Mouse (Mus musculus) regulatory T cell (primary cell): ENCODE data around the gene 4930579F01Rik.

Experiments
- in situ Hi-C: fragments of 300-600 bp; cut with MboI, MseI; formaldehyde crosslinking; loops from one replicate; pipeline ENCODE4 v1.15.1; 2025; ENCODE audit warnings: high pct_unique_total_duplicates

Gene 4930579F01Rik

DNA sequence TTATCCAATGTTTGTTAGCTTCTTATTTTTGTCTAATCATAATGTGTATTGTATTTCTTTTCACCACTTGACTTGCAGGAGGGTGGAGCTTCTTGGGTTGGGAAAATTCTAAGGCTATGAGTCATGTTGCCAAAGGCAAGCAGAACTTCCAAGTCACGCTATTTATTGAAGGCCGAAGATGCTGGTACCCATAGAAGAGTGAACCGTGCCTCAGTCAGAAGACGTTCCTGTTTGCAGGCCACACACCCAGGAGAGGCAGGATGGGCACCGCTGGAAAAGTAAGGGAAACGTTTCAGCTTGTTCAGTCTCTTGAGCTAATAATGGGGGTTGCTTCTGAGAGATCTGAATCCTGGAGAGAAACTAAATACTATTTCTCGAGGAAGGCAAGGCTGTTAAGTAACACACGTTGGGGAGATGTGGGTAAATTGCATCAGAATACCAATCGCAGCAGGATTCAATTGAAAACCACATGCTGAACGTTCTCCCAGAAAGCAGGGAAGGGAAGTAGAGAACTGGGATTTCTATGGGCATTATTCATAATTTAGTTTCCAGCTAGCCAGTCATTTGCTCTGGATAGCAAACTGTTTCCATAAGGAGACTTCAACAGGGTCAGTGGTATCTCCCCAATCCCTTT, 24.1 kb upstream of the 4930579F01Rik start, which contains the start of gene Adh7:
Gene Adh7, plus strand, starts transcription at position 130 of the 634 bp plus-strand sequence.
- in situ Hi-C loops: no loop called here

DNA sequence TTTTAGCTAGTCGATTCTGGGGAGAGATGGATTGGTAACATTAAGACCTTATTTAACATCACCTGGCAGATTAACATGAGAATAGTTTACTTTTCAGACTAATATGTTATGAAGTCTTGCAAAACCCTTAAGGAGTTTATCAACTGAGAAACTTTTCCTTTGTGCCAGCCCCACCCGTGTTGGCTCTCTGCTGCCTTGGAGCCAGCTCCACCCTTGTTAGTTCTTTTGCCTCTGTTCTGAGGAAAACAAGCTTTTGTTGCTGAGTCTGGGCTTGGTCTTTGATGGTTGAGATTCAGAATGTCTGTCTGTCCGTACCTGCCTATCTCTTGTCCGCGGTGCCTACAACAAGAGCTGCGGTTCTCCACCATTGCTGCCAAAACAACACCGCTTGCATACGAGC, 22.5 kb upstream of the 4930579F01Rik start:
- in situ Hi-C loops: no loop called here

DNA sequence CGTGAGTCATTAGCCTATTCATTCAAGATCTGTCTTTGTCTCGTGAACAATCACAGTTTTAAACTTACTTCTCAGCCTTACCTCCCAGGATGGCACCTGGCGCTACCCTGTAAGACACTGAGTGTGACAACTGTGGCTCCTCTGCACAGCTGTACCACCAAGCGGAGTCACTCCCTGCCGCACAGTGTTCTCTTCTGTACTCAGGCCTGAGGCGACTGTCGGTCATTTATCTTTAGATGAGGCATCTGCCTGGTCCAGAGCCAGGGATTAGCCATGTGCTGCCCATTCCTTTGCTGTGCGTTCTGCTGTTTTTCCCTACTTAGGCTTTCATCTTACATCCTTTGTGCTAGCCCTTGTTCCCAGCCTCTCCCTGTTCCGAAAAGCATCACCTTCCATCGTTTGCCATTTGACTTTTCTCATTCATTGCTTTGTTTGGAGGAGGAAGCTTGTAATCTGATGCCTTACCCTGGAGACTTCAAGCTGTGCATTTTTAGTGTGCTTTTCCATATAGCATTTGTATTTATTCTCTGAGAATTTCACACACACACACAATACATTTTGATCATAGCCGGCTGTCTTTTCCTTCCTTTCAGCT, 21.9 kb upstream of the 4930579F01Rik start:
- in situ Hi-C loops: no loop called here

DNA sequence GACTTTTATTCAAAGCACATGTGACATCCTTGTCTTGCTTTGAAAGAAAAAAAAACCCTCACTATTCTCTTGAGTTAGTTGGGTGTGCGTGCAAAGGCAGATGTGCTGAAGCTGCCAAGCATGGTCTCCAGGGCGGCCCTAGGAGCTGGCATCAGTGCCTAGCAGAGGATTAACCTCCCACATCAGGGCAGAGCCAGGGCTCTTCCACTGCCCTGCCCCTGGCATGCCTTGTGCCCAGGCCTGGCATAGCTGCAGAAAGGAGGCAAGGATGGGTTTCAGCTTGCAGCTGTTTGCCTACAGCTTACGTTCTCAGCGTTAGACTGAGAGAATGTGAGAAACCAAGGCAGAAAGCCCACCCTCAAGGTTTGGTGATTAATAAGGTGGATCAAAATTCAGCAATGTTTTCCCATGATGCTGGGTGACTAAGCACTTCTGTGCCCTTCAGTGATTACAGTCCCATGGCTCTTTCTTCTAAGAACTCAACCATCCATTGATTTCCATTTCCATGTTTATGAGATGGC, 18.9 kb upstream of the 4930579F01Rik start:
- in situ Hi-C loops: no loop called here

DNA sequence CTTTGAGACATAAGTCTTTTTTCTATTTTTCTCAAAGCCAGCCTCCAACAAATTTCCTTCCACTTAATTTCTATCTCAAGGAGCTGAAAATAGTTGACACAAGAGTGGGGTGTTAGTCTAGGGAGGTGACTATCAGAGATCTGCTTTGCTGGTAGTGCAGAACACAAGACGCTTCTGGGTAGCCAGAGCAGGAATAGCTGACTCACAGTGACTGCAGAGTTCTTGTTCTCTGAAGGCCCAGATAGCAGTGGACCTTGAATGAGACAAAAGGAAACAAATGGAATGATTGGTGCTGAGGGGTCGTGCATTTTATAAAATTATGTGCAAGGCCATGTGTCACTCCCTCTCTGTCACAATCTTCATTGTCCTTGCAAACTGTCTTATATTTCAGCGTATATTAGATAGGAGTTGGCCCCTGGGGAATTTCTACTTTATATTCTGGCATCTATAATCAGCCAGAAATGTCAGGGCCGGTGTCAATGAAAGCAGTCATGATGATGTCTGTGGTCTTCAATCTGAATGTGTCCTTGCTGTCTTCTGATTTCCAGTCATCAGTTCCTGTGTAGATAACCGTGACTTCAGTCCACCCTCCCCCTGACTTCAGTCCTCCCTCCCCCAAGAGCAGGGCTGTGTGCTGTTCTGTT, 16.9 kb upstream of the 4930579F01Rik start:
- in situ Hi-C loops: no loop called here

DNA sequence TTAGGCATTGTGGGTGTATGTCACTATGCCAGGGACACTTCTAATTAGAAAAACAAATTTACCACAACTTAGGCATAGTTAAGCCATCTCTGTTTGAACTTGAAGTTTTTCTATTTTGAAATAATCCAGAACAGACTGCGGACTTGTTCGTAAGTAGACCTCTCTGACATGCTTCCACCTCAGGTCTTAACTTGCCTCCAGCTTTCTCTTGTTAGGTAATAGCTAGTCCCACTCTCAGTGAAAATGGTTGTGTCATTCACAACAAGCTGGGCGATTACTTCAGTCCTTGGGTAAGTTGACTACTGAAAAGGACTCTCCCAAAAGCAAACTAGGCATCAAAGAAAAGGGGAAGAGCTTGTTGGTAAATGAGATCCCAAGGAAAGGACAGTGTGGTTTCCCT, 15.2 kb upstream of the 4930579F01Rik start:
- in situ Hi-C loops: no loop called here

DNA sequence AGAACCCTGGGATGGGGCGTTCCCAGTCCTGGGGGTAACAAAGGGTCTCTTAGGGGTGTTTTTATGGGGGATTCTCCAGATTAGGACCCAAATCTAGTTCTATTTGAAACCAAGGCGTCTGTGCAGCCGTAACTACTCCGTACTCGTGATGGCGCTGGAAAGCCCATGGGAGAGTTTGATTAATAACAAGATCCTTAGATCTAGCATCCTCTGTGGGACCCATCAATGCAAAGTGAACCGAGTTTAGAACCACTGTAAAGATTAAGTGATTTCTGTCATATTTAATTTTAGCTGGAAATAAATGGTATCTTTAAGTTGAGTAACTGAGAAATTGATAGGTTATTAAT, 5.1 kb upstream of the 4930579F01Rik start:
- in situ Hi-C loops: no loop called here

DNA sequence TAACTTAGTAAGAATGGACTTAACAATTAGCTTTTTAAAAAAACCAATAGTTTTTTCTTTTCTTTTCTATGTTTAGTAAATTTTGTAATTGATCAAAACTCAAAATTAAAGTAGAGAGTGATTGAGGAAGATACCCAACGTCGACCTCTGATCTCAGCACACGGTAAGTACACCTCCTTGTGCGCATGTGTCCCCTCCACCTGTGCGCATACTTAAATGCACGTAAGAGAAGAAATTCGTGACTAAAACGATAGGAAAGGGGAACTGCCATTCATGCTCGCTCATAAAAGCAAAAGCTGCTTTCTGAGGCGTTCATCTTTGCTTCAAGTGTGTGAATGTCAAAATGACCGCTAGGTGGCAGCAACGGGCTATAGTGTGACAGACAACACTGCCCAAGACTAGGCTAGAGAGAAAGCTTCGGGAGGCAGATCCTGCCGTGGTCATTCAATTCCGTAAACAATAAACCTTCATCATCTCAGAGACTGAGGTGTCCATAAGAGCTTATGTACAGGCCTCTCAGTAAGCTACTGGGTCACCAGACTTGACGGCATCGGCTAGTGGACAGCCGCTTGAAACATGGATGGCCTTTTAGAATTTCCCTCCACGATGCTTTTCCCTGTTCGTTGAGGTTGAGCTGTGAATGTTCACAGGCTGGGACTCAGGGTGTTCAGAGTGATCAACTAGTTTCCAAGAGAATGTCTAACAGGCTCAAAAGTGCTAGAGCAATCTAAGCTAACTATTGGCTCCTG, 4.5 kb upstream of the 4930579F01Rik start:
- in situ Hi-C loops: no loop called here

DNA sequence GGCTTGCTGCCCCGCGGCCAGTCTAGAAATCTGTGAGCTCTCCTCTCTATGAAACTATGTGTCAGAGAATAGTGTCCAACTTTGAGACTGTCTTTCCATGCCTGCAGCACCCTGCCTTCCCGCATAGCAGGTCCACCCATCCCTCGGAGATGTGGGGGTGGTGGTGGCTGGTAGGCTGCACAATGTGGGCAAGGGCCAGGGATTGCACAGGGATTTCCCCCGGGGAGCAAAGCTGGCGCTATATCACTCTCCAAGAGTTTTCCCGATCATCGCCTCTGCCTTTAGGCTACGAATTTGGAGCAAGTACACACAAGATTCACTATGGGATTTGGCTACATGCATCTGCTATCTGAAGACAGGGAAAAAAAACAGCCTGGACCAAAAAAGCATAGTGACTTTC, 3.9 kb upstream of the 4930579F01Rik start:
- in situ Hi-C loops: no loop called here

DNA sequence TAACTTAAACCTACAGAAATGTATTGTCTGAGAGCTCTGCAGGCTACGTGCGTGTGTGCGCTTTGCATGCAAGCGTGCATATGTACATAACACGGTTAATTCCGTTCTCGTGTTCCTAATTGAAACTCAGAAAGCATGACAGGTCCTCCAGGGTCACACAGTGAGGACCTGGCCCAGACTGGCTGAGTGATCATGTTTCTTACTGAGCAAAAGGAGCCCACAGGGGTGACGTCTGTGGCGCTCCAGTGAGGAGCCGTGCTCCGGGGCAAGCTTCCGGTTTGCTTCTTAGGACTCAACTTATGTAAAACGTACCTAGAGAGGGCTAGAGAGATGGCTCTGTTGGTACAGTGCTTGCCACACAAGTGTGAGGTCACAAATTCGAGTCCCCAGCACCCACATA, 3.5 kb upstream of the 4930579F01Rik start:
- in situ Hi-C loops: no loop called here

DNA sequence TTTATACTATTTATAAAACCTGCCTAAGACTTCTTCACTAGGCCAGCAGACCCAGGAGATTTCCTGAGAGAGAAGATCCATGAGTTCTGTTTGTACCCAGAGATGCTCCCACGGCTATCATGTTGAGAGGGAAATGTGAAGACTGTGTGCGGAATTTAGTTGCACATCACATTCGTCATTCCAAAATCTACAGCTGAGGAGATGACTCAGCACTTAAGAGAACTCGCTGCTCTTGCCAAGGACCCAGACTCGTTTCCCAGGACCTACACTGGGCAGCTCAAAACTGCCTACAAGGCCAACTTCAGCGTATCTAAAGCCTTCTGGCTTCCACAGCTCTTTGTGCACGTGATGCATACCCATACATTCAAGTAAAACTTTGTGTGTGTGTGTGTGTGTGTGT, 1.4 kb downstream of the 4930579F01Rik start:
- in situ Hi-C loops: no loop called here

DNA sequence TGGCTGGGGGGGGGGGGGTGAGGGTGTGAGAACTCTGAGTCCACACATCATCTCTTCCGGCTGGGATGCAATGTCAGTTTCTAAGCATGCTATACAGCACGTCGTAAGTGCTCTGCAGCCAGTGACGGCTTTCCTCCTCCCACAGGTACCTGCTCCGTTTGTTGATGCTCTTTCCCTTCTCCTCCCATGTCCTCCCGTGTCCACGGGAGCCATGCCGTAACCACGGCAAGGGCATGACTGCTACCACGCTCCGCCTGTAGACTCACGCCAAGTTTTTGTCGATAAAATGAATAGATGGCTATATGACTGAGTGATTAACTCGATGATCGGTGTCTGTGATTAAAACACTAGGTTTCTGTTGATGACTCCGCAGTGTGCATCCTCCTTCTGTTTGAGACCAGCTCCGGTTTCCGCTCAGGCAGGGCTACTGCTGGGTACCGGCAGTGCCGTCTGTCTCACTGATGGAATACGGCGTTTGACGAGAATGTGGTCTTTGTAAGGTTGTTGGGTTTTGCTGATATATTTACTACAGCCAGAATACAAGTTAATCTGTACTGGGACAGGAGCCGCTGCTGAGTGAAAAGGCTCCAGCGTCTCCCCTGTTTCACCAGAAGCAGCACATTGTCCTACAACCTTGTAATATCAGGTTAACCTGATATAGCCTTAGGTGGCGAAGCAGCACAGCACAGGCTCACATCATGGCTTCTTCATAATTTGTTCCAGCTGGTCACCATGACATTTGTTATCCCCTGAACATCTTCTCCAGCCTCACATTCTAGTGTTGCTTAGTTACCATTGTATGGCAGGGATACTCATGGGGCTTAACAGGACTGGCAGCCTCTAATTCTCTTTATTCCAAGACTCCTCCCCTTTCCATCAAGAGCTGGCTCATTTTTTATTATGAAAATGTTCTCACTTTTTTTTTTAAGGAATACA, 7.4 kb downstream of the 4930579F01Rik start:
- in situ Hi-C loops: no loop called here

DNA sequence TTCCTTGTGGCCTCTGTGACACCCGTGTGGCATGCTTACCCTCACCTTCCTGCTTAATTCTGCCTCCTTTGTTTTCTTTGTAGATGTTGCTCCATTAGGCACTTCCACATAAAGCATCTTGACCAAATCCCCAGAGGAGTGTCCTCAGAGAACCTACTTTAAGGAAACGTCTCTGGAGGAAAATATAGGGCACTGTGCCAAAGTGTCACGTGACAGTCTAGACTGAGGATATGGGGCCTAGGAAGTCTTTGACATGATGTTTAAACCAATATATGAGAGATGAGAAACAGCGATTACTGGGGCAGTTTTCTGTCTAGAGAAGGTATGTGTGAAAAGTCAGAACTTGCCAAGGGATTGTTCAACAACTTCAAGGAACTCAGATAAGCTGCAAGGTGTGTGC, 8.3 kb downstream of the 4930579F01Rik start:
- in situ Hi-C loops: no loop called here

DNA sequence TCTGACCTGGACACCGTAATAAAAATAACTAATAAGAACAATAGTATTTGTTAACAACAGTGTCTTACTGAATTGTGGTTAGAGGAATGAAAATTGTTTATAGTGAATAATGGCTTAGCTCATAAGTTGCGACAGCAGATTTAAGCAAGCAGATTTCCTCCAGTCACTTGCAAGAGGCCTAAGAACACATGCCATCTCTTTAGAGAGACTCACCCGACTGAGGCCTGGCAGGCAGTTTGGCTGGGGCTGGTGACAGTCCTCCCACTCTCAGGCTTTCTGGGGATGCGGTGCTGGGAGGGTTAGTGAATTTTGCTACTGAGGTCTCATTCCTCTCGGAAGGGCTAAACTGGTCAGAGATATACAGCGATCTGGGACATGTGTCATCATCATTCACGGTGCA, 10.3 kb downstream of the 4930579F01Rik start:
- in situ Hi-C loops: no loop called here

DNA sequence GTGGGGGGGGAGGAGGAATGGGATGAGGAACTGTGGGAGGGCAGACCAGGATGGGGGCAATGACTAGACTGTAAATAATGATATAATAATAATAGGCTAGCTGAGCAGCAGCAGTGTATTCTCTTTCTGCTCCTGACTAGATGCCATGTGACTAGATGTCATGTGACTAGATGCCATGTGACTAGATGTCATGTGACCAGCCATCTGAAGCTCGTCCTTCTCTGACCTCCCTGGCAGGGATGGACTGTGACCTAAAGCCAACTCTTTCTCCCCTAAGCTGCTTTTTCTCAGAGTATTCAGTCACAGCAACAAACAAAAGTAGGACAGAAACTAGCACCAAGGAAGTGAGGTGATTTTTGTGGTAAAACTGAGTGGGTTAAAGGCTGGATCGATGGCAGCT, 11.6 kb downstream of the 4930579F01Rik start:
- in situ Hi-C loops: no loop called here

DNA sequence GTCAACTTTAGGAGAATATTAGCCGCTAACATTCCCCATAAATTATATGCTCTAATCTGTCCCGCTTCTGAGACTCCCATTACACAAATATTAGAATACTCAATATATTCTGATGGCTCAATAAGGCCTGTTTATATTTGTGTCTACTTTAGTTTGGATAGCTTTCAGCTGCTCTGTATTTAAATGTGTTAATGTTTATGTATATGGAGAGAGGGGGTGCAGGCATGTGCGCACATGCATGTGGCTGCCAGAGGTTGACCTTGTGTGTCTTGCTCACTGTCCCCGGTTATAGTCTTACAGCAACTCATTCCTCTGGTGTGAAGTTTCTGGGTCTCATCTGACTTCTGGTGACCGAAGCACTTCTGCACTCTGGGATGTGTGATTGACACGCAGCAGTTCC, 18.1 kb downstream of the 4930579F01Rik start:
- in situ Hi-C loops: no loop called here

DNA sequence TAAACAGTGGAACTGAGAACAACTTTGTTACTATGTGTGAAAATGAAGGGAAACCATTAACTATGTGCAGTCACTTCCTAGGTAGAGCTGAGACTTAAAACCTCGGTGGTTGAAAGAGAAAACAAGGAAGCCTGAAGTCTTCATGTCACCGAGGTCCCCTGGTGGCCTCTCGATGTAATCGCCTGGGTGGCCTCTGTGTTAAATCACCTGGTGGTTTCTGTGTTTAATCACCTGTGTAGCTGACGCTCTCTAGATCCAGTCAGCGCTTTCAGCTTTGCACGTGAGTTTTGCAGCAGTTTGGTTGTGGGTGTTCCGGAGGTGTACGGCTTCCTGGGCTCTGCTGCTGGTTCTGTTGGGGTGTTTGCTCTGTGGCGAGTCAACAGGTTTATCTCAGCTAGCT, 20.3 kb downstream of the 4930579F01Rik start:
- in situ Hi-C loops: no loop called here

DNA sequence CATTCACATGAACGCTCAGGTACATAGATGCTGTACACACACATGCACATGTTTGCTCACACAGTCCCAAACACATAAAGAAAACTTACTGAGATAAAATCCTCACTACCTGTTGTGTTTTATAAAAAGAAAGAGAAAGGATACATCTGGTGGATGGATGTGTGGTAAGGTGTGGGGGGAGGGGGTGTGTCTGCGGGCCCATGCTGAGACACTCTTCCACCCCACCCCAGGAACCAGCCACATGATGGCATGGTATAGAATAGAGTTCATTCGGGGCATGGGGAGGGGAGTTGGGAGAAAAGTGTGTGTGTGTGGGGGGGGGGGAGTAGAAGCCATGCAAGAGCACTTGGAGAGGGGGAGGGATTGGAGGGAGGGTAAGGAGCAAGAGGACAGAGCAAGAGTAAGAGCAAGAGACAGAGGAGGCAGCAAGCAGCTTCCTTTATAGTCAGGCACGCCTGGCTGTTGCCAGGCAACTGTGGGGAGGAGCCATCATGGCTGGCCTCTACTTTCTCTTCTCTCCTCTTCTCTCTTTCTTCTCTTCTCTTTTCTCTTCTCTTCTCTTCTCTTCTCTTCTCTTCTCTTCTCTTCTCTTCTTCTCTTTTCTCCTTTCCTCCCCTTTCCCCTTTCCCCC, 31.0 kb downstream of the 4930579F01Rik start:
- in situ Hi-C loops: no loop called here

DNA sequence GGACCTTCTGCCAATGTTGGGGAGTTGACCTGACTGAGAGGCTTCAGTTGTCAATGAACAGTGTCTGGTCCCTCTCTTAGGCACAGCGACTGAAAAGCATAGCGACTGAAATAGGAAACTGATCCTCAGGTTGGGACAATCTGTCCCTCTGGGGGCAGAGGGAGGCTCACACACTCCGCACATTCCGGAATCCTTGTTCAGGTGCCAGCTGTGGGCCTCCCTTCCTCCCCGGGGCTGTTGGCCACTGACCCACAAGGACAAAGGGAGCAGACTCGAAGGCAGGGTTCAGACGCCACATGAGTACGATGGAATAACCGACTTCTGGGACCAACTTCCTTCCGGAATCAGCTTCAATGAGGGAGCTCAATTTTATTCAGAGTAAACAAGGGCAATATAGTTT, 32.0 kb downstream of the 4930579F01Rik start:
- in situ Hi-C loops: no loop called here

DNA sequence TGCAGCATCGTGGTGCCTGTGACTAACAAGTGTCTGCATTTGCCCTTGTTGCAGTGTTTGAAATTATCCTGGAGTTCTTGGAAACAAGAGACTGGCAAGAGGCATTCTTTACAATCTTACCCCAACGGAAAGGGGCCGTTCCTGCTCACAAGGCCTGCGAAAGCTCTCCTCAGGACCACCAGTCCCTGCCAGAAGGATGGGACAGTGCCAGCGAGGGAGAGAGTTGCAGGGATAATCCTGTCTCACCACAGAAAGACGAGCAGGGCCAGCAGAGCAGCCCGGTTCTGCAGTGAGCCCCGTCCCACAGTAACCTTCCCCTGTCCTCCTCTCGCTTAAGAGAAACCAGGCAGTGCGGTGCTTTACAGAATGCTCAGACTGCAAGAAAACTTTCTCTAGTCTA, 37.0 kb downstream of the 4930579F01Rik start:
- in situ Hi-C loops: no loop called here

DNA sequence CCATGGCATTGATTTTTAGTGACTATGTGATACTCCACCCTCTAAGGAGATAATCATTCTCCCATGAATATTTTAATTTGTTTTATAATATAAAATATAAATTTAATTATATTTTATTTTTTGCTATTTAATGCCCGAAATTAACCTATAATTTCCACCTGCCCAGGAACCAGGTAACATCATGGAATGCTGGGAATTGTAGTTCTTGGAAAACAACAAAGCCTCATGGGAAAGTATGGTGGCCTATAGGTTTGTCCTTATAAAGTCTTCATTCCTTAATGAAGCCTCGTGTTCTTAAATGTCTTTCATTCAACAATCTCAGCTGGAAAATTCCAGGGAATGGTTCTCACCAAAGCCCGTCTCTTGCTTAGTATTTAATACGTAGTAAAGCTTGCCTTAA, 38.6 kb downstream of the 4930579F01Rik start:
- in situ Hi-C loops: no loop called here
